Mouse (Mus musculus): Measurements from ENCODE around the gene 4930507D05Rik. TPM values are rescaled to one million over a fixed set of nuclear protein-coding genes. Genes with fewer than 3 reads are reported as not detected.
"Not testable (repeated sequence)": the region's sequence is repeated elsewhere in the genome, so short reads cannot be mapped to it uniquely, and the experiment has no call there.

The 4930507D05Rik gene
- total RNA-seq (2021) = under 1 TPM; 0.48 to 0.78 TPM
- long read RNA-seq, experiment 1, partial matches to known transcripts = 0 of 1 reads
- long read RNA-seq, experiment 1, other reads (novel, unspliced or antisense) = 0 of 1 reads
- long read RNA-seq, experiment 2 = 0 reads

DNA sequence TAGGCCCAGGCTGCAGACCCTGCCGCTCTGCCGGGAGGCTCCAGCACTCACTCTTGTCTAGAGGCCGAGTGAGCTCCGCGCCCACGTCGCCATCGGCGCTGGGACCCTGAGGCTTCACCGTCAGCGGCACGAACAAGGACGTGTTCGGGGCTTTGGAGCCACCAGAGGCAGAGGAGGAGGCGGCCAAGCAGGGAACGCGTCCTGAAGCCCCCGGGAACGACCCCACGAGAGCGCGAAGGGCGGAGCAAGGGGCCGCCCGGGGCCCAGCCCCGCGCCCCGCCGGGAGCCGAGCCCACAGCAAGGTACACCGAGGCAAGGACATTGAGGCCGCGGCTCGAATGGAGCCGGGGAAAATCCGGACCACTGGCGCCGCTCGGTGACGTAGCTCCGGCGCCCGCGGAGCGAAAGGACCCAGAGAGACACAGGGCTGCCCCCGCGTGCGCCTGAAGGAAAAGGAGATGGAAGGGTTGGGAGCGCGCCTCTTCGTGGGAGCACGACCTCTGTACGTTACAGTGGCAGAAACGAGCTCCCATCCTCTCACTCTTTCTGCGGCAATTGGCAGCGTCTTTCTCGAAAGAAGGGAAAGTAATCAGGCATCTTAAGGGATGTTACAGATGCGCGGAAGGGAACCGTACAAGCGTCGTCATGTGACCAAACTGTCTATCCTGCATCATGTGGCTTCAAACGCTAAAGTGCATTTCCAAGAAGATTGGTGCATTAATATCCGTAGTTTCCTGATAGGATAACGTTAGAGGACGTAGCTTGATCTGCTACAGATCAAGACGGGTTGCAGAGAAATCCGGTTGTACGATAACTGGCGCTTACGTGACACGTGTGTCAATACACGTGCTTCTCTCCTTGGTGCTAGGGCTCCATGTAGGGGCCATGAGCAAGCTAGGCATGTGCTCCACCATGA lies at the start of gene 4930507D05Rik, which contains the start of gene Supv3l1:
4930507D05Rik (plus strand) TSS at position 126 of the 916 bp plus-strand sequence.
Supv3l1 (minus strand) TSS at position 375 of the 916 bp plus-strand sequence.
- peak; percentile 79 to 80 for DNase-seq (ENCODE audit: low spot score in 2 of 2)

DNA sequence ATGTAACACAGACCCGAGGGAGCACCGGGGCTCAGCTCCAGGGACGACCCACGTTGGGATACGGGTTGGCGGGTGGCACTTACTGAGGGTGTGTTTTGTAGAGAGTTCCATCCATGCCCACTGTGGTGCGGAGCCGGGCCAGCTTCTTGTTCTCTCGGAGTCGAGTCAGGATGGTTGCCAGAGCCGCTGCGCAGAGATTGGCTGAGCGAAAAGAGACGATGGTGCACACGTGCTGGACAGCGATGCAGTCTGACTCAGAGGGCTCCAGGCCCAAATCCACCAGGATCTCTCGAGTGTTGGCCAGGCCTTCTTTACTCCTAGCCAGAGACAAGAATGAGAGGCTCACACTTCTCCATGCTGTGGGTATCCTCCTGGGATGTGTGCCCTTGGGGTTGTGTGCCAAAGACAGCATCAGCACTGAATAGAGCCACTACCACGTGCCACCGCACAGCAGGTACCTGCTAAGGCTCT lies 47.6 kb upstream of the 4930507D05Rik start:
- DNase-seq (ENCODE audit: low spot score in 2 of 2) = no peak

DNA sequence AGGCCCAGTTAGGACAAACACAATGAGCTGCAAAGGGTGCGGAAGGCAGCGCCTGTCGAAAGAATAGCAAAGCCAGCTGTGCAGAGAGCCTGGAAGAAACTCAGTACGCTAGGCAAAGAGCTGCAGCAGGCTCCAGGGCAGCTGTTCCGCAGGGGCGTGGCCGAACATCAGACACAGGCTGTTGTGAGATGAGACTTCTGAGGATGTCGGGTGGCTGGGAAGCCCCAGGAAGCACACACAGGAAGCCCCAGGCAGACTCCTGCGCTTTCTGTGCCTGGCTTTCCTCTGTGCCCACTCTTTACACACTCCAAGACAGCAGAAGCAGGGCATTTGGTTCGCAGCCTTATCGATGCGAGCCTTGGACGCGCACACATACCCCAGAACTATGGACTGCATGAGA lies 44.4 kb upstream of the 4930507D05Rik start:
- no peak for DNase-seq (ENCODE audit: low spot score in 2 of 2)

DNA sequence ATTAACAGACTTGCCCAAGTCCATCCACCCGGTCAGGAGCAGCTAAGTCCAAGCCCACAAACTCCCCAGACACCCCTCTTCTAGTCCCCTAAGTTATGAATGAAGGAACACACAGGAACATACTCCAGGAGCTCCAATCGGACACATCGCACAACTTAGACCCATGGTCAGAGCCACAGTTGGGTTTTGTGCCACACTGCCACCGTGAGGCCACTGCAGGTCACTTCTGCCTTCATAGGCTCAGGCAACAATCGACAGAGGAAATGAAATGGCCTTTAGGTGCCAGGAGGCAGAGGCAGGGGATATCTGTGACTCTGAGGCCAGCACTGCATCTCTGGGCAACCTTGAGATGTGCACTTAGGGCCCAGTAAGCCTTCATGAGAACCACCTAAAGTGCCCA lies 38.3 kb upstream of the 4930507D05Rik start:
- DNase-seq (ENCODE audit: low spot score in 2 of 2) = peak; percentile 18 to 23

DNA sequence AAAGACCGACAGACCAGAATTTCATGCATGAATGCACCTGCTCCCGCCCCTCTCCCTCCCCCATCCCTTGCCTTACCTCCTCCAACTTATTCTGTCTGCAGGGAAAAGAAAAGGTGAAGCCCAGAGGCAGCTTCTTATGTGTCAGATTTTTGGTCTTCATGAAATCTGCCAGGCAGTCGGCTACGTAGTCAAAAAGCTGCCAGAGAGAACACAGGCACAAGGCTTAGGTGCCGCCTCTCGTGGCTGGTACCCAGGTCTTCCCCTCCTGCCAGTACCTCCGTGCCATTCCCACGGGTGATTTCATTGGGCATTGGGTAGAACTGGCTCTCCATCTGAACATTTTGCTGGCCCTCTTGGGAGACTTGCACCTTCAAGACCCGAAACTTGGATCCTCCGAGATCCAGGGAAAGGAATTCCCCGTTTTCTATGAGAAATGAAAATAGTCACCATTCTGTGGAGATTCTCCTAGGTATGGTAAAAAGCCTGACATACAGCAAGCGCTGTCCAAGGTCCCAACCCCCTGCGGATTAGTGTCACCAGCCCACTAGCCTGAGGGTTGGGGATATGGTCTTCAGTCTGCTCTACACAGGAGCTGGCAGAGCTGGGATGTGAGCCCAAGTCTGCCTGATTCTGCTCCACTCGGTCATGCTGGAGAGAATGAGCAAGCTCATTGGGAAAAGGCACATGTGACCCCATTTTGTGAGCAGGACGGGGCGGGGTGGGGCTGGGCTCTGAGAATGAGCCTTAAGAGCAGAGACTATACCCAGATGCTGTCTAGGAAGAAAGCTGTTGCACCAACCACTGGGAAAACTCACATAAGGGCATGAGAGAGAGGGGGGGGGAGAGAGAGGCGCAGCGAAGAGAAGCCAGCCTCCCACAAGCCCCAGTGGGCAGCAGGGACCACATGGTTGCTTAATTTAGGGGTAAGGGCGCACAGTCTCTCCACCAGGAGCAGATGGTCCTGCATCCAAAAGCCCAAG lies 37.6 kb upstream of the 4930507D05Rik start:
- DNase-seq (ENCODE audit: low spot score in 2 of 2) = no peak

GRCm38 (mm10) chr10:62412906-62413605 lies 36.2 kb upstream of the 4930507D05Rik start:
- DNase-seq (ENCODE audit: low spot score in 2 of 2) = no peak

DNA sequence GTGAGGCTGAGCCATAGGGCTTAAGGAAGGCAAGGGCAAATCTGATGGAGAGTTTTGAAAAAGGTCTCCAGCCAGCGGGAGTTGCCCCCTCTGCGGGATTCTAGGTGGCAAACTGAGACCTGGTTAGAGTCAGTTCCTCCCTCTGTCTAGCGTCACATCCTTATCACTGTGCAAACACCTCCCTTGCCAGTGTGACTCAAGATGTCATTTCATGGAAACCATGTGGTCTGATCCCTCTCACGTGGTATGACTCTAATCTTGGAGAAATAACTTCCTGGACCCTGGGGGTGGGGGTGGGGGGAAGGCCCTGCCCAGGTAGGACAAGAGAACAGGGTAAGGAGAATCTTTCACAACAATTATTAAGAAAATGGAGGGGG lies 35.7 kb upstream of the 4930507D05Rik start:
- DNase-seq (ENCODE audit: low spot score in 2 of 2) = no peak

DNA sequence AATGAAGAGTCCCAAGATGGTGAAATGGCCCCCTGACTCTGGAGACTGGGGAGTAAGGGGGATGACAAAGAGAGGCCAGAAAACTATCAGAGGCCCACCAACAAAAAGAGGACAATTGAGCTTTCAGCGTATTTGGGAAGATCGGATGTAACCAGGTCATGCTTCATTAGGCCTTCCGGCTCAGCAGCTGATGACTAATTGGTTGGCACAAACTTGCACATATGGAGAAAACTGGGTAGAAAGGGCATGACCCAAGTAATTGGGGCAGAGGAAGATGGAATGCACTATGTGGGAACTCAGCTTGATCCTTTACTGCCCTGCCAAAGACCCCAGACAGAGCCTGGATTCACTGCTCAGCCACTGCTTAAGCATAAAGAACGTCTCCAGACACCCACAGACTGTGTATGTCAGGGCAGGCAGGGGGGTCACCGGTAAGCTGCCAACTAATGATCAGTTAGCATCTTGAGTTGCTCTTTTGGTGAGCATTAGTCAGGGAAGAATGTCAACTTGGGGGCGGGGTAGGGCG lies 30.4 kb upstream of the 4930507D05Rik start:
- DNase-seq (ENCODE audit: low spot score in 2 of 2) = no peak

GRCm38 (mm10) chr10:62419422-62419821 lies 29.9 kb upstream of the 4930507D05Rik start:
- DNase-seq (ENCODE audit: low spot score in 2 of 2) = no peak

DNA sequence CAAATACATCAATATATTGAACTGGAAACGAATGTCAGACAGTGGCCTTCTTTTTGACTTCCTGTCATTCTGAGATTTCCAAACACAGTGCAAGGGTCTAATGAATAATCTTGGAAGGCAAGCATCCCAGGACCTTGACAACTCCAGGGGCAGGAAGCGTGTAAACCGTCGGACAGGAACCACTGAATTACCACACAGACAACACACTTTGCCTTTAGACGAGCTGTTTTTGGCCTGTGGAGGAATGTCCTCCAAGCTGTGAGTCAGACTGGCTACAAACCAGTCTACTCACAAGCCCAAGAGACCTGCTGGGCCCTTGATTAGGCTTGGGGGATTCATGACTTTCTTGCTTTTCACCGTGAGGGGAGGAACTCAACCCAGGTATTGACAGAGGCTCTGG lies 28.9 kb upstream of the 4930507D05Rik start:
- no peak for DNase-seq (ENCODE audit: low spot score in 2 of 2)

GRCm38 (mm10) chr10:62421127-62421526 lies 28.2 kb upstream of the 4930507D05Rik start:
- no peak for DNase-seq (ENCODE audit: low spot score in 2 of 2)

GRCm38 (mm10) chr10:62422255-62422654 lies 27.0 kb upstream of the 4930507D05Rik start, which contains the start of gene Hkdc1:
TSS of gene Hkdc1 (minus strand) at chr10:62422491.
- DNase-seq (ENCODE audit: low spot score in 2 of 2) = no peak

GRCm38 (mm10) chr10:62425081-62425871 lies 24.0 kb upstream of the 4930507D05Rik start:
- DNase-seq (ENCODE audit: low spot score in 2 of 2) = no peak

- DNase-seq (ENCODE audit: low spot score in 2 of 2) = no peak
Observed at GRCm38 (mm10) chr10:62430427-62430826, 18.9 kb upstream of the 4930507D05Rik start.

GRCm38 (mm10) chr10:62450280-62450640 lies 971 bp downstream of the 4930507D05Rik start:
- DNase-seq (ENCODE audit: low spot score in 2 of 2) = no peak

GRCm38 (mm10) chr10:62452001-62452400 lies 2.7 kb downstream of the 4930507D05Rik start:
- DNase-seq (ENCODE audit: low spot score in 2 of 2) = not testable (repeated sequence)

- no peak for DNase-seq (ENCODE audit: low spot score in 2 of 2)
Observed at GRCm38 (mm10) chr10:62461321-62461720, 12.0 kb downstream of the 4930507D05Rik start.

DNA sequence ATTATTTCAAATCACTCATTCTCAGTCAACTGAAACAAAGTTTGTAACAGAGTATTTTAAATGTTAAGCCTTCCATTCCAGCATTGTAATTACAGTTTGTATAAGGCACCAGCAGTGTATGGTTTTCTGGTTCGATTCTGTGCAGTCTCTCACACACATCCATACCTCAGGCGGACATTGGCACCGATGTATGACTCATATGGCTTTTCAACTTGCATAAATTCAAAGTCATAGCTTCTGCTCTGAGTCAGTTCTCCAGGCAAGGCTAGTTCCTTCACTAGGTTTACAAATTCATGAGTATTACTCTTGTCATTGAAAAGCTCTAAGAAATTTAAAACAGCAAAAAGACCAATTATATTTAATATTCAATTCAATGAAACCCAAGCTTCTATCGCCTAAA lies 20.4 kb downstream of the 4930507D05Rik start:
- no peak for DNase-seq (ENCODE audit: low spot score in 2 of 2)

GRCm38 (mm10) chr10:62471105-62471504 lies 21.8 kb downstream of the 4930507D05Rik start:
- DNase-seq (ENCODE audit: low spot score in 2 of 2) = no peak
